Mouse (Mus musculus): Measurements from ENCODE around the gene Lsamp.
A peak's percentile ranks its signal among the peaks of the same experiment; 100 is the strongest.

The Lsamp gene

GRCm38 (mm10) chr16:40968088-40968860 is 984.1 kb downstream of the Lsamp start:
- peak; percentile 2 to 3 for DNase-seq

GRCm38 (mm10) chr16:40971382-40971781 is 987.2 kb downstream of the Lsamp start:
- DNase-seq, result no peak

GRCm38 (mm10) chr16:40974084-40974483 is 989.9 kb downstream of the Lsamp start:
- DNase-seq, result no peak

GRCm38 (mm10) chr16:40983026-40983425 is 998.9 kb downstream of the Lsamp start:
- DNase-seq, result no peak

GRCm38 (mm10) chr16:41007569-41007968 is 1023.4 kb downstream of the Lsamp start:
- no peak for DNase-seq

- DNase-seq, result no peak
These were observed 1050.6 kb downstream of the Lsamp start for GRCm38 (mm10) chr16:41034746-41035145.

- no peak for DNase-seq
These were observed 1057.5 kb downstream of the Lsamp start for GRCm38 (mm10) chr16:41041686-41042085.

GRCm38 (mm10) chr16:41063270-41063857 is 1079.2 kb downstream of the Lsamp start:
- DNase-seq, result no peak

GRCm38 (mm10) chr16:41073470-41073869 is 1089.3 kb downstream of the Lsamp start:
- DNase-seq, result no peak

- DNase-seq, result no peak
These were observed 1104.5 kb downstream of the Lsamp start for GRCm38 (mm10) chr16:41088648-41089047.

GRCm38 (mm10) chr16:41090092-41090491 is 1105.9 kb downstream of the Lsamp start:
- no peak for DNase-seq

- DNase-seq, result no peak
These were observed 1107.1 kb downstream of the Lsamp start for GRCm38 (mm10) chr16:41091259-41091658.

- DNase-seq, result no peak
These were observed 1118.6 kb downstream of the Lsamp start for GRCm38 (mm10) chr16:41102805-41103204.

GRCm38 (mm10) chr16:41124361-41124760 is 1140.2 kb downstream of the Lsamp start:
- no peak for DNase-seq

GRCm38 (mm10) chr16:41125051-41125450 is 1140.9 kb downstream of the Lsamp start:
- DNase-seq, result no peak

- DNase-seq, result no peak
These were observed 1146.9 kb downstream of the Lsamp start for GRCm38 (mm10) chr16:41131053-41131452.

GRCm38 (mm10) chr16:41172839-41173238 is 1188.7 kb downstream of the Lsamp start:
- DNase-seq, result no peak

- DNase-seq, result no peak
These were observed 1195.4 kb downstream of the Lsamp start for GRCm38 (mm10) chr16:41179557-41179956.

- no peak for DNase-seq
These were observed 1196.7 kb downstream of the Lsamp start for GRCm38 (mm10) chr16:41180867-41181266.

- DNase-seq, result no peak
These were observed 1225.9 kb downstream of the Lsamp start for GRCm38 (mm10) chr16:41210055-41210454.

- no peak for DNase-seq
These were observed 1251.7 kb downstream of the Lsamp start for GRCm38 (mm10) chr16:41235829-41236228.

- DNase-seq, result peak in 1 of 2 experiments; percentile 1
These were observed 1258.7 kb downstream of the Lsamp start for GRCm38 (mm10) chr16:41242841-41243240.

GRCm38 (mm10) chr16:41244711-41245110 is 1260.5 kb downstream of the Lsamp start:
- DNase-seq, result peak in 1 of 2 experiments; percentile 1
